Mouse (Mus musculus) liver, embryonic 16.5 days (tissue): ENCODE measurements at regions not wholly inside any gene's neighbourhood (a gene's known extent, or its start where the extent isn't known, plus 50 kb on each side); places are given as distances from the start of the nearest gene placed in this dataset.

ENCODE experiments used
- ATAC-seq: fragments of 200-750 bp; cut with Nextera tagmentation; 2 replicates; pipeline ENCODE4 v1.8.0; 2017; ENCODE audit warnings: low read depth, mild to moderate bottlenecking, moderate number of reproducible peaks, moderate library complexity
- H3K27ac ChIP-seq: fragments of 300-500 bp; sonication (generic); 2 replicates; pipeline ENCODE4 v1.5.1; 2014; ENCODE audit warnings: mild to moderate bottlenecking, low read length
- H3K27me3 ChIP-seq: fragments of 300-500 bp; sonication (generic); 2 replicates; pipeline ENCODE4 v1.6.1; 2014; ENCODE audit warnings: low read depth, low read length, mixed read lengths; ENCODE audit not compliant: control insufficient read depth, insufficient read depth
- H3K36me3 ChIP-seq: fragments of 300-500 bp; sonication (generic); 2 replicates; pipeline ENCODE4 v1.6.1; 2014; ENCODE audit warnings: mild to moderate bottlenecking; ENCODE audit not compliant: control insufficient read depth, insufficient read depth
- H3K4me1 ChIP-seq: fragments of 300-500 bp; sonication (generic); 2 replicates; pipeline ENCODE4 v1.6.1; 2014; ENCODE audit warnings: low read depth, low read length, mixed read lengths; ENCODE audit not compliant: control insufficient read depth
- H3K4me2 ChIP-seq: fragments of 300-500 bp; sonication (generic); 2 replicates; pipeline ENCODE4 v1.6.1; 2014; ENCODE audit warnings: low read depth, low read length, mixed read lengths
- H3K4me3 ChIP-seq: fragments of 300-500 bp; sonication (generic); 2 replicates; pipeline ENCODE4 v1.5.1; 2014; ENCODE audit warnings: low read depth, mild to moderate bottlenecking, low read length
- H3K9ac ChIP-seq: fragments of 300-500 bp; sonication (generic); 2 replicates; pipeline ENCODE4 v1.6.1; 2014; ENCODE audit warnings: low read depth, low read length
- H3K9me3 ChIP-seq: fragments of 300-500 bp; sonication (generic); replicated peaks from 2 replicates; pipeline ENCODE4 v1.6.1; 2016; ENCODE audit warnings: low read length; ENCODE audit not compliant: control insufficient read depth
- WGBS: fragments of 180-500 bp; shearing (Covaris S2); extraction: QIAGEN DNeasy Blood & Tissue Kit; methylation state at CpG from one replicate; pipeline ENCODE4 v1.1.7; 2014; ENCODE audit not compliant: insufficient replicate concordance; 5-methylcytosine and 5-hydroxymethylcytosine counted together

DNA sequence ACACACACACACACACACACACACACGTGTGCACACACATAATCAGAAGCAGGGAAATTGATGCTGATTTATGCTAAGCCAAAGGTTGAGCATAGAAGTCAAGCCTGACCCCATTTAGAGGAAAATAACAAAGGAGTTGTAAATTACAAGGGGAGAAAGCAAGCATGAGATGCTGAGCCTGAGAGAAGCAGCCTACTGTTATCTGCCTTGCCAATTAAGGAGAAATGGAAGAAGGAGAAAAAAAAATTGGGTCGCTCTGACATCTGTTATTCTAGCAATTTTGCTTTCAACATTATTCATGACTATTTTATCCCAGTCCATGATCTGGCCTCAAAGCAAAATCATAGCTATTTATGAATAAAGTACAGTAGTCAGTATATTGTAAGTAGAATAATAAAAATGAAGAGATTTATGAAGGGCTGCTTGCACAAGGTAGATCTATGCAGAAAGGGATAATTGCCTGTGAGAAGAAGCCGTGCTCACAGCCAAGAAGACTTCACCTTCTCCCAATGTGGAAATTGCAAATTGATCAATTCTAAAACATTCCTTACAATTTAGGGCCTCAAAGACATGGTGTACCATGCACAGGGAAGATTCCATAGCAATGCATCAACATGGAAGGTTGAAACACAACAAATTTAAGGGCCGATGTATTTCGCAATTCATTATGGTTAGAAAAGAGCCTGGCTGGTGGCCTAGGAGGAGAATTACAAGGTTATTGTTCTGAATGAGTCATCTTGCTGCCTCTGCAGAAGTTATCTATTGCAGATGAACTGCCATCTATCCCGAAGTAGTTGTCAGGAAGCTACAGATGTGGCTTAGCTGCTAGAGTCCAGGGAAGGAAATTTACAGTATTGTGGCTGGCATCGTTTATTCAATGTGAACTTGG, 585.7 kb downstream of the Zfp619 start:
- no peaks in the 10 kb centered on the region for H3K4me1 ChIP-seq
- H3K27me3 ChIP-seq: no peaks in the 10 kb centered on the region
- H3K27ac ChIP-seq: no peak overlapping the region
- 58% methylated on average over 7 of the region's 7 CpGs for WGBS
- no peak overlapping the region for H3K4me3 ChIP-seq
- H3K9ac ChIP-seq: no peak overlapping the region
- no peaks in the 10 kb centered on the region for H3K36me3 ChIP-seq
- H3K4me2 ChIP-seq: no peak overlapping the region
- H3K9me3 ChIP-seq: no peaks in the 10 kb centered on the region
- no peak for ATAC-seq

GRCm38 (mm10) chr7:40142906-40143305, 625.3 kb downstream of the Zfp619 start:
- Histone ChIP-seq H3K27me3 (no peaks in the 10 kb centered on the region), H3K4me1 (no peaks in the 10 kb centered on the region), H3K4me3 (no peak overlapping the region), H3K36me3 (no peaks in the 10 kb centered on the region), H3K9ac (no peak overlapping the region), H3K27ac (no peak overlapping the region), H3K4me2 (no peak overlapping the region), H3K9me3 (no peaks in the 10 kb centered on the region)
- ATAC-seq: no peak
- 53% methylated on average over 4 of the region's 4 CpGs for WGBS

GRCm38 (mm10) chr7:40144431-40144830, 626.9 kb downstream of the Zfp619 start:
- no peak overlapping the region for H3K9ac ChIP-seq
- no peak for ATAC-seq
- 61% methylated on average over 1 of the region's 1 CpGs for WGBS
- no peaks in the 10 kb centered on the region for H3K27me3 ChIP-seq
- no peak overlapping the region for H3K4me2 ChIP-seq
- H3K9me3 ChIP-seq: no peaks in the 10 kb centered on the region
- no peaks in the 10 kb centered on the region for H3K36me3 ChIP-seq
- no peak overlapping the region for H3K4me3 ChIP-seq
- no peaks in the 10 kb centered on the region for H3K4me1 ChIP-seq
- no peak overlapping the region for H3K27ac ChIP-seq

DNA sequence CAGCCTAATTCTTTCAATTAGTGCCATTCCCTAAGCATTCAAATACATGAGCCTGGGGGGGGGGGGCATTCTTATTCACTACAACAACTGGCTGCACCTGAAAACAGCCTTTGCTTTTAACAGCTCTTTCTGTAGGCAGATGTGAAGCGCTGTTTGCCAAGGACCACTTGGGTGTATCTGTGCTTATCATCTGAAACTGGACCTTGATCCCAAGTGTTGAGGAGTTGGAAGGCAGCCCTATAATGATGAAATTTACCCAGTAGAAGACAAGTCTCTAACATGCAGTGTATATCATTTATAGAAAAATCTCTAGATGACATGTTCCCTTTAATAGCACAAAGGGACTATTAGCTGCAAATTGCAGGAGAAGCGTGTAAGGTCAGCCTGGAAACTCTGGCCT, 660.0 kb downstream of the Zfp619 start:
- no peak overlapping the region for H3K27ac ChIP-seq
- H3K36me3 ChIP-seq: no peaks in the 10 kb centered on the region
- ATAC-seq: no peak
- no peak overlapping the region for H3K4me3 ChIP-seq
- no peaks in the 10 kb centered on the region for H3K27me3 ChIP-seq
- no peak overlapping the region for H3K4me2 ChIP-seq
- whole genome bisulfite sequencing: 65% methylated on average over 2 of the region's 2 CpGs
- H3K9me3 ChIP-seq: no peaks in the 10 kb centered on the region
- no peaks in the 10 kb centered on the region for H3K4me1 ChIP-seq
- H3K9ac ChIP-seq: no peak overlapping the region

GRCm38 (mm10) chr7:40195366-40195765, 677.8 kb downstream of the Zfp619 start:
- Histone ChIP-seq H3K27me3 (no peaks in the 10 kb centered on the region), H3K4me3 (no peak overlapping the region), H3K27ac (no peak overlapping the region), H3K4me2 (no peak overlapping the region), H3K4me1 (no peaks in the 10 kb centered on the region), H3K9me3 (no peaks in the 10 kb centered on the region), H3K9ac (no peak overlapping the region), H3K36me3 (no peaks in the 10 kb centered on the region)
- no peak for ATAC-seq
- 54% methylated on average over 3 of the region's 3 CpGs for WGBS

DNA sequence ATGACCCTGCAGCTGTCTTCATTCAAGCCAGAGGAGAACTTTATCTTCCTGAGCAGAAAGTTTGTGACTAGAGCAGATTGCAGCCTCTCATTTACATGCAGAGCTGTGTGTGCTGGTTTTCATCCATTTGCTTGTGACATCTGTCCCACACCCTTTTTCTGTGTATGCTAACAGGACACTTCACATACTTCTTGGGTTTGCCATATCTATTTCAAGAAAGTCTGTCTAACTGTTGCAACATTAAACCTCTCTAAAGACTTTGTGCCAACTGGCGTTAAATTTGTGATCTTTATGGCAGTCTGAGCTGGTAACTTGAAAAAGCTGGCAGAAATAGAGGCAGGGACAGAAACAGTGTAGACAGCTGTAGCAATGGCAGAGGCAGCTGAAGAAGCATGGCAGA, 685.0 kb downstream of the Zfp619 start:
- Histone ChIP-seq H3K9me3 (no peaks in the 10 kb centered on the region), H3K9ac (no peak overlapping the region), H3K27ac (no peak overlapping the region), H3K4me2 (no peak overlapping the region), H3K4me1 (no peaks in the 10 kb centered on the region), H3K27me3 (no peaks in the 10 kb centered on the region), H3K36me3 (no peaks in the 10 kb centered on the region), H3K4me3 (no peak overlapping the region)
- ATAC-seq: no peak
- 62% methylated on average over 1 of the region's 1 CpGs for WGBS

DNA sequence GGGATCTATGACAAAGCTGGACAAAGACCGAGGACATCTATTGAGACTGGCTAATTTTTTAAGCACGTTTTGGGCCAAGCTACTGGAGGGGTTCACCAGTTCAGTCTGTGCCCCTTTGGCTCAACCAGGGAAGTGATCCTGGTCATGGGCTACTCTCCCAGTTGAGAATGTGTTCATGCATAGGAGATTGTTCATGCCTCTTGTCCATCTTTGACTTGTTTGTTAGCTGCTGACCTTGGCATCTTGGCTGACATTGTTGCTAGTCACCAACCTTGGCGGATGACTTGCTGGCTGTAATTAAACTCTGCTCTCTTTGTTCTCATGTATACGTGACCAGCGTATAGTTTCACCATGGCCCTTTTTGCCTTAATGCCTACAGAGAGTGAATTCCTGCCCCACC, 686.2 kb upstream of the Vstm2b start:
- Histone ChIP-seq H3K4me2 (no peak overlapping the region), H3K27me3 (no peaks in the 10 kb centered on the region), H3K9me3 (no peaks in the 10 kb centered on the region), H3K27ac (no peak overlapping the region), H3K4me1 (no peaks in the 10 kb centered on the region), H3K4me3 (no peak overlapping the region), H3K9ac (no peak overlapping the region), H3K36me3 (no peaks in the 10 kb centered on the region)
- WGBS: 64% methylated on average over 5 of the region's 5 CpGs
- ATAC-seq: no peak

GRCm38 (mm10) chr7:40212576-40212975, 685.6 kb upstream of the Vstm2b start:
- no peak overlapping the region for H3K4me3 ChIP-seq
- H3K9me3 ChIP-seq: no peaks in the 10 kb centered on the region
- WGBS: 70% methylated on average over 2 of the region's 2 CpGs
- H3K27me3 ChIP-seq: no peaks in the 10 kb centered on the region
- H3K9ac ChIP-seq: no peak overlapping the region
- no peak overlapping the region for H3K4me2 ChIP-seq
- no peaks in the 10 kb centered on the region for H3K4me1 ChIP-seq
- H3K36me3 ChIP-seq: no peaks in the 10 kb centered on the region
- no peak overlapping the region for H3K27ac ChIP-seq
- ATAC-seq: no peak

- no peaks in the 10 kb centered on the region for H3K9me3 ChIP-seq
- no peak for ATAC-seq
- no peaks in the 10 kb centered on the region for H3K27me3 ChIP-seq
- no peaks in the 10 kb centered on the region for H3K4me1 ChIP-seq
- no peak overlapping the region for H3K4me3 ChIP-seq
- H3K9ac ChIP-seq: no peak overlapping the region
- no peaks in the 10 kb centered on the region for H3K36me3 ChIP-seq
- 51% methylated on average over 2 of the region's 2 CpGs for WGBS
- H3K4me2 ChIP-seq: no peak overlapping the region
- H3K27ac ChIP-seq: no peak overlapping the region
Observed at GRCm38 (mm10) chr7:40213646-40214045, 684.5 kb upstream of the Vstm2b start.
